Mouse (Mus musculus) mature B cell (primary cell): Measurements from ENCODE around the gene Pcsk5.

Experiments
- in situ Hi-C: fragments of 300-500 bp; cut with MboI; formaldehyde crosslinking; loops from 2 replicates; pipeline ENCODE4 v1.14.3; 2019

The Pcsk5 gene

DNA sequence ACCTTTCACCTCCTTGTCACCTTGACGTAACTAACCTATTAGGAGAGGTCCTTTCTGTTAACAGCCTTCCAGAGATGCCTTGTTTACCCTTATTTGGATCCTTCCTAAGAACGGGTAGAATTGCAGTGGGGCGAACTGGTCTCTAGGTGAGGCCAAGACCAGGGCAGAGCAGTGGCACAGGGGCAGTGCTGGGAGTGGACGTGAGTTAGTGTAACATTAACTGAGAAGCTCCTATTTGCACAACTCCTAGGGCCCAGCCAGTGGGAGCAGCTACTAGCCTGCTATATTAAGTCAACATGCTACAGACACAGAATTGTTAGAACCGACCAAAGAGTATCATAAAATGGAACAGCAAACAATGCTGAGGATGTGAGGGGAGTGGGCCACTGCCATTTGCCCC lies 30.8 kb downstream of the Pcsk5 start:
- in situ Hi-C loops = no loop called here

DNA sequence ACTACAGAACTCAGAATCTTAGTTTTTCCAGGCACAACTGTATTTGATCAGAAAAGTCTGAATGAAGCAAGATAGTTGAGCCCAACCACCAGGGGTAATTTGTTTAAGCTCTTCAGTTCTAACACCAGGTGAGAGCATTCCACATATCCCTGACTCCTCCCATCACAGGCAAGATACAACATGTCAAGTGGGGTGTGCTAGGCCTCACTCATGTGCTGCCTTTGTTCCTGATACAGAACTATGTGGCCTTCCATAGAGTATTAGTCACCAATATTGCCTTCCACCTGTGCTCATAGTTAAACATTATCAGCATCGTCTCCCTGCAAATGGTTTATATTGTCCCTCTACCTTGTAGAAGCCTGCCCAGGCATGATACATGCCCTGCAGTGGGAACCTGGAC lies 36.6 kb downstream of the Pcsk5 start:
- in situ Hi-C loops = no loop called here

DNA sequence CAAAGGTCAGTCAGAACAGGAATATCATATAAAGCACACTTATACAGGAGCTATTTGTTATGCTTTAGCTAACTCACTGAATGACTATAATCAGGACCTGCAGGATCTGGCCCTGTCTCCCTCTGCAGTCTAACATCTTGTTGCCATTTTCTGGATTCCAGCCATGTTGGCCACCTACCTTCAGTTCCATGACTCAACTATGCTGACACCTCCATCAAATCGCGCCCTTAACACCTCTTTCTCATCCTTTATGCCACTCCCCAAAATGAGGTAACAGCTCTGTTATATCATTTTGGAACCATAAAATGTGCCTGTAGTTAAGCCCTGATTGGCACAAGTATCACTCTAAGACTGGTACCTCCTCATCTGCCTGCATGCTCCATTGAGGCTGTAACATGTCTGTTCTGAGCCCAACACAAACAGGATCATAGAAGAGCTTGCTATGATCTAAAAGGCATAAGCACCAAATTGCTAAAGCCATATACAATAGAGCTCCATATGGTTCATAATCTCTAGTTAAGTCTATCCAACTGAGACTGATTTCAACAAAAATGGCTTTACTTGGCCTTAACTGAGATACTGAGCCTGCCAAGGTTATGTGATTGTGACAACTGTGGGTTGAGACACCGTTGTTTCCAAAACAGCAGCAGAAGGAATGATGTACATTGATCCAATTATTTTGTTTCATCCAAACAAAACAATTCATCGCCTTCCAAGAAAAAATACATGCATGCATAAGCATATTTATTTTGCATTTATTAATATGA lies 37.8 kb downstream of the Pcsk5 start:
- in situ Hi-C loops = no loop called here

DNA sequence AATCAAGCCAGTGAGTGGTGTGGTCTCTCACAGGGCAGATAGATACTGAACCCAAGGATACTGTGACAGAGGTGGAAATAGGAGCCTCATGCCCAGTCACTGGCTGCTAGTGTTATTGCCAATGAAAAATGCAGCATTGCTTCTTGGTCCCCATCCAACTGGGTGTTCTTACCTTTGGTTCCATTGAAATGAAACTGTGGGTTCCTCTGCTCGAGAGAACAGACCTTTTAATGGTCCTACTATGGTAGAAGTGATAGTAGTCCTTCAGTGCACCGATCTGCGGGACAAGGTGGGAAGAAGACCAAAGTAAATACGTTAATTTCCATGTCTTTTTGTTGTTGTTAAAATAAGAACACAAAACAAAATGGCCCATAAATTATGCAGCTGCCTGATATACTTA lies 44.0 kb downstream of the Pcsk5 start:
- in situ Hi-C loops = no loop called here

DNA sequence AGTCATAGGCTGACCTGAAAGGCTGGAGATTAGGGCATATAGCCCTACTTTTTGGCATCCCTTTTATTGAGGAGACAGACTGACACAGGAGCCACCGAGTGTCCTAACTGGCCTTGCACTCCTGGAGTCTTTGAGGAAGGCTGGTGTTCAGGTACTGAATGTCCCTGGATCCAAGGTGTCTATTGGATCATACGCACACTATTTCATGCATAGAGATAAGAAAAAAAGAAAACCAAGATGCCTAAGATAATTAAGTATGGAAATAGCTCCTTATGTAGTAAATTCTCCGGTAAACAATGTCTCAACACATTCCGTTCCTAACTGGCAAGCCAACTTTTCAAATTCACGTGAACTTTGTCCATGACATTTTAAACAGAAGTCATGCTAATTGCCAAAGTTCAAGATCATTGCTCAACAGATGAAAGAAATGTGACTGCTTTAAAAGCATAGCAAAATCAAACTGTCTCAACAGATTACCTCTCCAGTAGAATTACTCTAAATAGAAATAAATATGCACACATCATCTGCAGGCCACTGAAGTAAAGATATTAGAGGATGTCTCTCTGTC lies 45.9 kb downstream of the Pcsk5 start:
- in situ Hi-C loops = no loop called here

DNA sequence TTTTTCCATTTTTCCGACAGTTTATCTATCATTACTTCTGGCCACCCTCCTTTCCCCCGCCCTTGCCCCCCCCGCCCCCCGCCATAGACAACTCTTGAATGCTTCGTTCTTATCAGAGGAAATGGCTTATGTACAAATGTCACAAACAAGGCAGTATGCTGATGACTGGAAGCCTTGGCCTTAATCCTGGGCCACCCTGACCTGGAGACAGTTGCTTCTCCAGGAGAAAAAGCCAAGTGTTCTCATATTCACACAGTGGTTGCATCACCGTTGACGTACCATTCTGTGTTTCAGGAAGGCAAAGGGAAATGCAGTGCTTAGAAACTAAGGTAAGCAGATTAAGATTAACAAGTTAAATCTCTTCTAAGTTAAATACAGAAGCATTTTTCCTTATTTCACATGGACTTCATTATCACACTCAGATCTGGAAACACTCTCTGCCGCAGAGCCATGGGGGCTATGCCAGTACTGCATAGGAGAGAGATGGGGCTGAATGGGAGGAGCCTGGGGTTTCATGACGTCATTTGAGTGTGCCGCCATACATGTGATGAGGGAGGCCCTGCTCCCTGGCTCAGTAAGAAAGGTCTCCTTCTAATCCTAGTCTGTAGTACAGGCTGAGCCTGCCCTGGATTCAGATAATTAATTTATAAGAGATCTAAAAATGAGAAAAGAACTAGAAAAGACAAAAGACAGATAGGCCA lies 48.7 kb downstream of the Pcsk5 start:
- in situ Hi-C loops = no loop called here

DNA sequence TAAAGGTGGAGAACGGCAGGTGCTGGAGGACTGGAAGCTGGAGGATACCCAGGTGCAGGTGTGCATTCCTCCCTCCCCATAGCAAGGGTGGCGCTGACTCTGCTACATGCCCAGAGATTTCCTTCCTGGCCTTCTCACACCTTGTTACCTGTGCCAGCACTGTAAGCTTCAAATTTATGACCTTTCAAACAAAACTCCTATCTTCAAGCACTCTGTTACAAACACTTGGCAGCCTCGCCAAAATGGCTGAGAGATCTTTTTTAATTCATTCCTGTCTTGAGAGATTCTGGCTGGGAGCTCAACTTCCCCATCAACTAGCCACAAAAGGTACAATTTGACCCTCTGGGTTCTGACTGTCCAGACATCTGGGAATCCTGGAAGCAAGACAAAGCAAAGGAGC lies 50.7 kb downstream of the Pcsk5 start:
- in situ Hi-C loops = no loop called here

DNA sequence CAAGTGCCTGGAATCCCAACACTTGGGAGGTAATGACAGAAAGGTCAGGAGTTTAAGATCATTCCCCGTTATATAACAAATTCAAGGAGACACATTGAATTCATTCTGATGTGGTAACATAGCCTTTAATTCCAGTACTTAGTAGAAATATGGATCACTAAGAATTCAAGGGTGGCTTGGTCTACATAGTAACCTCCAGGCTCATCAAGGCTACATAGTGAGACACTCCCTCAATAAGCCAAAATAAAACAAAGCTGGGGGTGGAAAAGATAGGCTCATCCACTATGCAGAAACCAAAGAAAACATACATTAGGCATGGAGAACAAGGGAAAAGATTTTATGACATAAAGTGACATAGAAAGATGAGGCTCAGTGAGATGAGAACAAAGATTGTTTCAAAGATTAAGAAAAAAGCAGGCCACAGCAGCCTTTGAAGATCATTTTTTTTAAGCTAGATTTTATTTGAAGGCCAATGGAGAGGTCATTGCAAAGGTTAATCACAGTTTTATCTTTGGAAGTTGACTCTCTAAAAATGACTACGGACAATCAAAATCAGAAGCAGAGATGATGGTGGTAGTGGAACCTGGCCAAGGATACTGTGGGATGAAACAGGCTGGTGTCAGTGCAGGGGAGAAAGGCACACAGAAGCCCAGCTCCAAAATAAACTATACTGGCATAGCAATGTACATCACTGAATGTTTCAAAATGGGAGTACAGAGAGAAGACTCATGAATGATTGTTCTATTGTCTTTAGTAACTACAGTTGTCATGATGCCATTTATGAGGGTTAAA lies 52.8 kb downstream of the Pcsk5 start:
- in situ Hi-C loops = no loop called here

DNA sequence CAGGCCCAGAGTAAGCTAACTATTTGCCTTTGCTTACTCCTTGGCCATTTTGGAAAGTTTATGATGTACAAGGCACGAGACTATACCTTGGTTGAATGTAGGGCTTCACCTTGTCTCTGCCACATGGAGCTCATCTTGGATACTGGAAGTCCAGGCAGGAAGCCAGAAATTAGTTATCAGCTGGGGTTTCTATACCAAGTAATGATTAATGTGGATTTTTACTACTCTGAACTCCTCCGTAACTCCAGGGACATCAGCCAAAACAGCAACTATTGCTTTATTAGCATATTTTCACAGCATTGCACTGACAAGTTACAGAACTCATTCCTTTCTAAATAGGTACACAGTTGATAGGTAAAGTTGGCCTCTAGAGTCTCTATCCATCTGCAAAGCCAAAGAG lies 54.2 kb downstream of the Pcsk5 start:
- in situ Hi-C loops = no loop called here

DNA sequence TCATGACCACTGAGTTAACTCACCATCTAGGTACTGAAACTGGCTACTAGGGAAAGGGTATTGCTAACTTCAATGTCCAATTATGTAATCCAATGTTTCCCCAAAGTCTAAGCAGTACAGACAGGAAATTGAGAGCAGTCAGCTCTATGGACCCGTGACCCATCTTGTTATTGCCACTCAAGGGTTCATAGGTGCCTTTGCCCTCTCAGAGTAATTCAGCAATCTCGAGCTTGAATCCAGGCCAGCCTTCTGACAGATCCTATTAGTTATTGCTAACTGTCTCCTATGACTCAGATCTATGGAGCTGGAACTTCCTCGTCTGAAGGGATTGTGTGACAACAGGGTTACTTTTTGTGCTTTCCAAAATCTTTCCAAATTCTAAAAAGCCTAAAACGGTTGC lies 56.1 kb downstream of the Pcsk5 start:
- in situ Hi-C loops = no loop called here

DNA sequence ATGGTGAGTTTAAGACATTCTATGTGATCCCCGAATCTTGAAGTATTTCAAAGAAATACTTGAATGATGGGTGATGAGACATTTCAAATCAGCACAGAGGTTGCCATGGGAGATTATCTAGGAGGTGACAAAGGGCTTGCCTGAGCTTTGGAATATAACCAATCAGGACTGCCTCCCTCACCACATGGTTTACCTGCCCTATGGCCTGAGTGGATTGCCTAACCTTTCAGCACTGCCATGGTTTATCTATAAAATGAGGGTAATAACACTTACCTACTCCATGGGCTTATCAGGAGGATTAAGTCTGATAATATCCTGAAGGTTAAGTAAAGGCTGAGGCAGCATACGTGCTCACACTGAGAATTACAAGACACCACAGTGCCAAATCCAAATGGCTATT lies 61.5 kb downstream of the Pcsk5 start:
- in situ Hi-C loops = no loop called here

DNA sequence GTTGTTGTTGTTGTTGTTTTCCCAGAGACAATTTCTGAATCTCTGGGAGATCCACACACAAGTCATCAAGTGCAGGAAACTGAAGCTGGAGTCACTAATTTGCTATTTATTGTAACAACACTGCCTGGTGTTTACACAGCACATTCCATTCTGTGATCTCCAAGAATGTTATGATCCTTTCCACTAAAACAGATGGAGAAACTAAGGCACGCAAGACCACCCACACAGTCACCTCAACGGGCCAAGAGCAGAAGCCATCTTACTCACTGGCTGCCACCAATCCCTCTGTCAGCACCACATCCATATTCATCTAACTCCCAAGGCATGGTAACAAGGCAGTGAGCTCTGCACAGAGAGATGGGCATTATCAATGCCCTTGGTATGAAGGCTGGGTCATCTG lies 62.3 kb downstream of the Pcsk5 start:
- in situ Hi-C loops = no loop called here

DNA sequence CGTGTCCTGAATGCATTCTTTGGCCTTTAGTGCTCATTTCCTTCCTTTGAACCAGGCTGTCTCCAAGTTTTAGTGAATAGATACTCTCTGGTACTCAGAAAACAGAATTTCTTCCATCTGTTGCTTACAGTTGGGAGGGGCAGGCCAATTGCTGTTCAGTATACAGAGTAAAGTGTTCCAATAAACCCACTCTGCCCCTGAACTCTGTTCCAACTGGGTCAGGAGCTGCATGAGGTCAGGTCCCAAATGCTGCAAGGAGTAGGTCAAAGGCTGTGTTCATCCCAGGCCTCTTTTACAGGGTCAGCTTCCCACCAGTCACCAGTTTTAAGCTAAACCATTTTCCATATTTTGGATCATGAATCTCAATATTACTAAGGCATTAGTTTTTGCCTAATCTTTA lies 63.4 kb downstream of the Pcsk5 start:
- in situ Hi-C loops = no loop called here

DNA sequence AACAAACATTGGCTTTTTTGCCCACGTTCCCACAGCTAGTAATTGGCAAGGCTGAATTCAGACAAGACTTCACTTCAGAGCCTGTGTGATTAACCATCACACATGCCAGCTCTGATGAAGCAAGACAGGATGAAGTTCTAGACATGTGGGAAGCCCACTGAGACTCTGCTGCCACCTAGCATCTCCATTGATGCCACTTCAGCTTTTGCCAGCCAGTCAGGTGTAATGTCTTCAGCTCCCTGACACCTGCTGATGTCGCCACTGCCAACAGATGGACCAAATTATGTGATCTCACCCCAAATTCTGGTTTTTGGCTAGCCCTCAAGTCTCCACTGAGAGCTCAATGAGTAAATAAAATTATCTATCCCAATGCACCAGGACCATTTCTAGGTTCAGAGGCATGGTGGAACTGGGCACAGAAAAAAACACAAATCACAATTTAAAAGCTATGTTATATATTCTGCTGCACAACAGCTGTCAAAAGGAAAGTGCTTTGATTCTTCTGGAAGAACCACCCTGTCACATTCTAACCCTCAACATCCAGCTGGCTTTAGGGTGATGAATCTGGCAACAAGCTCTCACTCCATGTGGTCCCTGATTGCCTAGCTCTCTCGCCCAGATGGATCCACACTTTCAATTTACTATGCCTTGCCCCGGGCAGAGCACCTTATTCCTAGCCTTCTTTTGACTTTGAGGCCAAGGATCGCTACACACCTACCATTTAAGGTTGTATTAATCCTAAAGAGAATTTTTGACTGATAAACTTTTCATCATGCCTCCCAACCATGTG lies 67.6 kb downstream of the Pcsk5 start:
- in situ Hi-C loops = no loop called here

DNA sequence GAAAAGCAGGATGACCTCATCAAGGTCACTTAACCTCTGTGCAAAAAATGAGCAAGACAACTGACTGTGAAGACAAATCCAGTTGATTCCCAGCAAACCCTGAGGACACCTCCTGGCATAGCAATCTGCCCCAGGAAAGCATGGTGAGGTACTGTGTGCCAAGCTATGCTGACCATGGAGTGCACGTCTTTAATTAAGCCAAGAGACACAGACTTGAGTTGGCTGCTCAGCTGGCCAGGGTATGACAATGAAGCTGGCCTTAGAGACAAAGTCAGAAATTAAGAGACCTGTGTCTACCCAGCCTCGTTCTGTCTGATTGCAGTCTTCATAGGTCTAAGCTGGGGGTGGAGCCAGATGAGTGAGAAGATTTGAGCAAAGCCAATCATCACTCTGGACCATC lies 72.4 kb downstream of the Pcsk5 start:
- in situ Hi-C loops = no loop called here

DNA sequence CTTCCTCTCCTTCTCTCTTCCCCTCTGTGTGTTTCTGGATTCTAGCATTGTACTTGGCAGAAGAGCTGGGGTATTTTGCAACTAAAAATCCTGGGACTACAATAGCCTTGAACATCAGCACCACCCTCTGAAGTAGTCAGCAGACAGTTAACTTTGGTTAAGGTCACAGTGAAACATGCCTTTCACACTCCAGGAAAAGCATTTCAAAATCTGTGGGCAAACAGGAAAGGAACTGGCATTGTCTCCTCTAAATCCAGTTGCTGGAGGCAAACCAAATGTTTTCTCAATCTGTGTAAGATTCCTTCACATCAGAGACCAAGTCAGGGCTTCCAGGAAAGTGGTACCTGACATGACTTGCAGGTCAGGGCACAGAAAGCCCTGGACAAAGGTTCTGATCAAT lies 74.7 kb downstream of the Pcsk5 start:
- in situ Hi-C loops = no loop called here

DNA sequence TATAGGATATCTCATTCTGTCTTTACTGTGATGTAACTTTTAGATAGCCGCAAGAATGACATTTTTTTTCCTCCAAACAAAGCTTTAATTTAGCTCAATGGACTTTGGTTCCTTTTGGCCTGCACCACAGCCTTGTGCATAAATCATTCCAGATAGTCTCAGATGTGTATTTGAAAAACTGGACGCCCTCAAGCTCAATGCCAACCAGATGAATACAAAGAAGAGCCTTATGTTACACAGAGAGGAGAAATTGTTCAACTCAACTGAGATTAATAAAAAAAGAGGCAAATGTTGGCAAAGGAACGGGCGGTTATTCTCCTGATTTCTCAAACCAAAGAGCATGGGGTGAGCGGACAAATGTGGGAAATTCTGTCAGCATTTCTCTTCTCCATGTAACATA lies 75.8 kb downstream of the Pcsk5 start:
- in situ Hi-C loops = no loop called here

DNA sequence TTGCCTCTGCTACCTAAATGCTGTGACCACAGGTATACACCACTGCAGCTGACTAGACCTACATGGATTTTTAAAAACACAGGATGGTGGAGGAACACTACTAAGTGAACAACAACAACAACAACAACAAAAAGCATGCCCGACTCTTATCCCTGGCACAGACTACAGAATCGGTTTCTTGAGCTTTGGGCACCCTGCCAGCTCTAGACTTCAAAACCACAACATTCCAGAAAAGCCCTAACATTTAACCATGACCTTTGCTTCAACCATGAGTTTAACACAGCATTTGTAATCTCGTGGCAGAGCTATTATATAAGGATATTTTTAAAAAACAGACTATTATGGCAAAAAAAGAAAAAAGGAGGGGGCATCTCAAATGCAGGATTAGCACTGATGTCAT lies 84.6 kb downstream of the Pcsk5 start:
- in situ Hi-C loops = no loop called here

DNA sequence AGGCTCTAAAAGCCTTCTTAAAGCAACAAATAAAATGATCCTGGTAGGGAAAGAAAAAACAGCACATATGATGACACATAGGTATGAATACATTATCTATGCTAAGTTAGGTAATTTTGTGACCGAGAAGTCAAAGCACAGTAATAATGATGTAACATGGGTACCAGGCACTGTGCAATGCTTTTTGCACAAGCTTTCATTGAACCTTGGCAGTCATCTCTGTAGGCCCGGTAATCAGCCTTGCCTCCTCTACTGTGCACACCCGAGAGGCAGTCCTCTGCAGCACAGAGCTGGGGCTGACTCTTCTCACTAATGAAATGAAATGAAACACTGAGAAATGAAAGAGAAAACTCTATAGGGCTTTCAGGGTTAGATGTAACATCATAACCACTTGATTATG lies 89.1 kb downstream of the Pcsk5 start:
- in situ Hi-C loops = no loop called here

DNA sequence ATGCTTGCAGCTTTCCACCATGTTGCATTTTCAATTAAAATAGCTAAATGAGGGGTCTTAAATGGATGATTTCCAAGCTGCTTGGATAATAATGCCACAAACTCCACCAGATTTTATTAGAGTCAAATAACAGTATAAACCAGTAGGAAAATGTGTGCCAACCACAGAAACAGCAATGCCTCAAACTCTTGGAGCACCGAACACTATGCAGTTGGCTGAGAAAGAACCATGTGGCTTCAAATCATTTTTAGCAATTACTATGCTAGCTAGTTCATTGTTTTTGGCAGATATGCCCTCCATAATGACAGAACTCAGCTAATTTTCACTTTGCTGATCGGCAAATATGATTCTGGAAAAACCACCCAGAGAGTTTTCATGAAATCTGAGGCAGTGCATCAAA lies 92.1 kb downstream of the Pcsk5 start:
- in situ Hi-C loops = no loop called here

DNA sequence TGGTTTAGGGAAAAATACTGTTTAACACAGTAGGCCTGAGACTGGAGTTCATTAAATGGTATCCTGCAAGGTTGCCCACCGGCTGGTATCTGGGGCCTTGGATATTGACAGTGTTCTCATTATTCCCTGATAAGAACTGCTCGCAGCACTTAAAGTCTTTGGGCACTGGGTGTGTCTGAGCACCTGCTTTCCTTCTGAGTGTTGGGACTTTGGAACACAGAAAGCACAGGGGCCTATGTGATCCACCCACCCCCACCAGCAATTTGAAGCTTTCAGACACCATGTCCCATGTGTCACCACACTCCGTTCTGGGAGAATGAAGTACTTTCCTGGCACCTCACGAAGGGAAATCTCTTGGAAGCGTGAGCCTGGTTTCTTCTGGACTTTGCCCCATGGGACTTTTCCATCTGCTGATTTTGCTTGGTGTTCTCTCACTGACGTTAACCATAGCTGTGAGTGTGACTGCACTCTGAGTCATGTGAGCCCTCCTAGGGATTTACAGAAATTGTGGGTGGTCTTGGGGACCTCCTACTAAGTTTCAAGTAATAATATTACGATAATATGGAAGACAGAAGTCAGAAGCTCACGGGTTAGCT lies 92.9 kb downstream of the Pcsk5 start:
- in situ Hi-C loops = no loop called here
